Mouse (Mus musculus): ENCODE measurements around the gene Vwa7. TPM values are rescaled to one million over a fixed set of nuclear protein-coding genes. Genes with fewer than 3 reads are reported as not detected.

Vwa7 gene
- polyA plus RNA-seq, 1 experiment from 2014 or later, result 0.28 TPM

- DNase-seq (ENCODE audit: low spot score) (no peak), ATAC-seq (ENCODE audit: low FRiP score, low TSS enrichment) (no peak)
- Histone ChIP-seq H3K27ac (replicated peaks) (peak overlapping the region; percentile 40; the same call in 1 of the 2 replicates), H3K4me2 (replicated peaks; ENCODE audit: low read depth) (peak overlapping the region; percentile 63), H3K9ac (ENCODE audit: low read length) (peak overlapping the region; percentile 79), H3K4me1 (replicated peaks; ENCODE audit: control insufficient read depth, insufficient read depth) (0 out of 2 replicates have a peak, but pooled peaks cover 2% of the 10 kb centered on the region), H3K27me3 (ENCODE audit: control insufficient read depth, insufficient read depth, low read length) (no peaks in the 10 kb centered on the region), H3K9me3 (ENCODE audit: control insufficient read depth, low read length) (no peaks in the 10 kb centered on the region), H3K4me3 (ENCODE audit: low read depth, low read length) (peak overlapping the region; percentile 65), H3K36me3 (ENCODE audit: control insufficient read depth, insufficient read depth, low read length) (peaks cover 24% of the 10 kb centered on the region)
- no peak for TF ChIP-seq EP300 (optimal IDR thresholded peaks at IDR 0.05)
- TF ChIP-seq CTCF (IDR thresholded peaks at IDR 0.05; ENCODE audit: low read depth), result no peak
- WGBS, result 18% methylated on average over 14 of the region's 14 CpGs
These were observed 43.7 kb downstream of the Vwa7 start for GRCm38 (mm10) chr17:35060071-35060470.

GRCm38 (mm10) chr17:35060737-35061297 is 44.4 kb downstream of the Vwa7 start:
- Histone ChIP-seq H3K27me3 (ENCODE audit: control insufficient read depth, insufficient read depth, low read length) (no peaks in the 10 kb centered on the region), H3K4me3 (ENCODE audit: low read depth, low read length) (peak overlapping the region; percentile 65; the same call in 1 of the 2 replicates), H3K4me1 (replicated peaks; ENCODE audit: control insufficient read depth, insufficient read depth) (0 out of 2 replicates have a peak, but pooled peaks cover 2% of the 10 kb centered on the region), H3K36me3 (ENCODE audit: control insufficient read depth, insufficient read depth, low read length) (peaks cover 18% of the 10 kb centered on the region), H3K9ac (ENCODE audit: low read length) (no peak overlapping the region), H3K4me2 (replicated peaks; ENCODE audit: low read depth) (peak overlapping the region; percentile 63; the same call in 1 of the 2 replicates), H3K27ac (replicated peaks) (no peak overlapping the region), H3K9me3 (ENCODE audit: control insufficient read depth, low read length) (no peaks in the 10 kb centered on the region)
- ATAC-seq (ENCODE audit: low FRiP score, low TSS enrichment), result no peak
- DNase-seq (ENCODE audit: low spot score), result peak; percentile 55
- TF ChIP-seq CTCF (IDR thresholded peaks at IDR 0.05; ENCODE audit: low read depth), result no peak
- WGBS, result 56% methylated on average over 22 of the region's 22 CpGs

GRCm38 (mm10) chr17:35061299-35061698 is 44.9 kb downstream of the Vwa7 start:
- H3K27ac ChIP-seq (replicated peaks), result 0 out of 2 replicates have a peak overlapping the region, but pooled peaks have one; percentile 30
- H3K27me3 ChIP-seq (ENCODE audit: control insufficient read depth, insufficient read depth, low read length), result no peaks in the 10 kb centered on the region
- 67% methylated on average over 8 of the region's 8 CpGs for WGBS
- H3K4me2 ChIP-seq (replicated peaks; ENCODE audit: low read depth), result no peak overlapping the region
- ATAC-seq (ENCODE audit: low FRiP score, low TSS enrichment), result no peak
- H3K4me1 ChIP-seq (replicated peaks; ENCODE audit: control insufficient read depth, insufficient read depth), result 0 out of 2 replicates have a peak, but pooled peaks cover 2% of the 10 kb centered on the region
- no peaks in the 10 kb centered on the region for H3K9me3 ChIP-seq (ENCODE audit: control insufficient read depth, low read length)
- H3K9ac ChIP-seq (ENCODE audit: low read length), result no peak overlapping the region
- no peak for DNase-seq (ENCODE audit: low spot score)
- peaks cover 14% of the 10 kb centered on the region for H3K36me3 ChIP-seq (ENCODE audit: control insufficient read depth, insufficient read depth, low read length)
- TF ChIP-seq CTCF (IDR thresholded peaks at IDR 0.05; ENCODE audit: low read depth) (no peak), EP300 (optimal IDR thresholded peaks at IDR 0.05) (no peak)
- H3K4me3 ChIP-seq (ENCODE audit: low read depth, low read length), result no peak overlapping the region

GRCm38 (mm10) chr17:35063466-35063865 is 47.1 kb downstream of the Vwa7 start:
- DNase-seq (ENCODE audit: low spot score) (no peak), ATAC-seq (ENCODE audit: low FRiP score, low TSS enrichment) (no peak)
- Histone ChIP-seq H3K4me1 (replicated peaks; ENCODE audit: control insufficient read depth, insufficient read depth) (0 out of 2 replicates have a peak, but pooled peaks cover 2% of the 10 kb centered on the region), H3K4me3 (ENCODE audit: low read depth, low read length) (no peak overlapping the region), H3K4me2 (replicated peaks; ENCODE audit: low read depth) (no peak overlapping the region), H3K9ac (ENCODE audit: low read length) (no peak overlapping the region), H3K9me3 (ENCODE audit: control insufficient read depth, low read length) (no peaks in the 10 kb centered on the region), H3K27ac (replicated peaks) (no peak overlapping the region), H3K36me3 (ENCODE audit: control insufficient read depth, insufficient read depth, low read length) (peaks cover 7% of the 10 kb centered on the region; the same call in 1 of the 2 replicates), H3K27me3 (ENCODE audit: control insufficient read depth, insufficient read depth, low read length) (no peaks in the 10 kb centered on the region)
- TF ChIP-seq CTCF (IDR thresholded peaks at IDR 0.05; ENCODE audit: low read depth) (no peak), EP300 (optimal IDR thresholded peaks at IDR 0.05) (no peak)
- 79% methylated on average over 3 of the region's 3 CpGs for WGBS

DNA sequence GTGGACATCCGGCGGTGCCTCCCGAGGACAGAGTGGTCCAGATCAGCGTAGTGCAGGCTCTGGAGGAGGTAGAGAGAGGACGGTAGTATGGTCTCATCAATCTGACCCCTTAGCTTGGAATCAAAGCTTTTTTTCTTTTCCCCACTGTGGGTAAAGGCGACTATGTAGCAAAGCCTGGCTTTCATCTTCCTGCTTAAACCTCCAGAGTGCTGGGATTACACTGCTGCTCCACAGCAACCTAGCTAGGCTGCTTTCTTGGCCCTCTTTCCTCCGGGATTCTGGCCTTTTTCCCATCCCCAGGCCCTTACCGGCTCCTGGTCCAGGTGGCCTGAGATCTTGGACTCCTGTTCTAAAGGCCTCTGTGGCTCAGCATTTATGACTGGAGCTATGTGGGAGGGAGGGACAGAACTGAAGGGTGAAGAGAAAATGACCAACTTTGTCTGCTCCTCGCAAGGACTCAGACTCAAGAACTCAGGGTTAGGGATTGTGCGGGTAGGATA is 48.0 kb downstream of the Vwa7 start:
- DNase-seq (ENCODE audit: low spot score) (no peak), ATAC-seq (ENCODE audit: low FRiP score, low TSS enrichment) (peak; percentile 1)
- H3K4me1 ChIP-seq (replicated peaks; ENCODE audit: control insufficient read depth, insufficient read depth), result 0 out of 2 replicates have a peak, but pooled peaks cover 2% of the 10 kb centered on the region

More for the DNA sequence above, 48.0 kb downstream of the Vwa7 start:
- Histone ChIP-seq H3K4me2 (replicated peaks; ENCODE audit: low read depth) (peak overlapping the region; percentile 63), H3K9ac (ENCODE audit: low read length) (peak overlapping the region; percentile 38; the same call in 1 of the 2 replicates), H3K9me3 (ENCODE audit: control insufficient read depth, low read length) (no peaks in the 10 kb centered on the region), H3K36me3 (ENCODE audit: control insufficient read depth, insufficient read depth, low read length) (peaks cover 7% of the 10 kb centered on the region; the same call in 1 of the 2 replicates), H3K4me3 (ENCODE audit: low read depth, low read length) (peak overlapping the region; percentile 41; the same call in 1 of the 2 replicates), H3K27ac (replicated peaks) (peak overlapping the region; percentile 87), H3K27me3 (ENCODE audit: control insufficient read depth, insufficient read depth, low read length) (no peaks in the 10 kb centered on the region)
- TF ChIP-seq EP300 (optimal IDR thresholded peaks at IDR 0.05), result no peak
- WGBS, result 26% methylated on average over 10 of the region's 10 CpGs
